Mouse (Mus musculus) bone marrow macrophage, adult 2 months (primary cell): ENCODE data around the gene Als2. TPM values are rescaled to one million over a fixed set of nuclear protein-coding genes. Genes with fewer than 3 reads are reported as not detected.

Experiments used
- H3K27ac ChIP-seq: 2 replicates; pipeline ENCODE4 v1.5.1; 2012; ENCODE audit warnings: low read depth, low read length; ENCODE audit not compliant: insufficient read depth
- H3K4me1 ChIP-seq: 2 replicates; pipeline ENCODE4 v1.6.1; 2012; ENCODE audit warnings: low read length; ENCODE audit not compliant: control insufficient read depth, insufficient read depth
- H3K4me3 ChIP-seq: 2 replicates; pipeline ENCODE4 v1.5.1; 2012; ENCODE audit warnings: mild to moderate bottlenecking, low read length, moderate library complexity; ENCODE audit not compliant: insufficient read depth
- CTCF ChIP-seq: IDR thresholded peaks from 2 replicates; pipeline ENCODE4 v1.5.1; 2012; ENCODE audit warnings: low read depth, mild to moderate bottlenecking, low read length, moderate library complexity
- POLR2A ChIP-seq: IDR thresholded peaks from 2 replicates; pipeline ENCODE4 v1.6.1; 2012; ENCODE audit warnings: mild to moderate bottlenecking, low read depth, low read length, borderline replicate concordance
- polyA plus RNA-seq: library from polyadenylated mRNA; stranded (reverse); fragments of >200 nt; gene quantifications from 2 replicates; pipeline ENCODE4 v1.2.4, GENCODE M21; 2012; ENCODE audit not compliant: missing spikeins, insufficient read depth, insufficient read length

Gene Als2
- polyA plus RNA-seq, 1 experiment: 10.1 TPM

DNA sequence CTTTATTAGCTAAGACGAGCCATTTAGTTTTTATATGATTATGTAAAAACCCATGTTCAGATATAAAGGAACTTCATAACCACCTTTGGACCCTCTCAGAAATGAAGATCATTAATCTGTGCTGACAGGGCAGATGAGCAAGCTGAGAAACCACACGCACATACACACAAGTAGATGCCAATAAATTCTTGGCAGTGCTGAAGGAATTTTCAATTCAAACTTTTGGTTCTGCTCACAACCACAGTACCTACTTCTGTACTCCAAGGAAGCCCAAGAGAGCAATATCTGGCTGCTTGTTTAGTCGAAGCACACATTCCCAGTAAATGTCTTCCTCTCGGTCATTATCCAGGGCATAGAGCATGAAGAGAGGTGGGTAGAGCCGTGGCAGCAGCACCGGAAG, 67.4 kb downstream of the Als2 start:
- Histone ChIP-seq H3K27ac (no peak overlapping the region), H3K4me1 (no peaks in the 10 kb centered on the region), H3K4me3 (no peak overlapping the region)
- TF ChIP-seq POLR2A: no peak
- TF ChIP-seq CTCF: no peak

DNA sequence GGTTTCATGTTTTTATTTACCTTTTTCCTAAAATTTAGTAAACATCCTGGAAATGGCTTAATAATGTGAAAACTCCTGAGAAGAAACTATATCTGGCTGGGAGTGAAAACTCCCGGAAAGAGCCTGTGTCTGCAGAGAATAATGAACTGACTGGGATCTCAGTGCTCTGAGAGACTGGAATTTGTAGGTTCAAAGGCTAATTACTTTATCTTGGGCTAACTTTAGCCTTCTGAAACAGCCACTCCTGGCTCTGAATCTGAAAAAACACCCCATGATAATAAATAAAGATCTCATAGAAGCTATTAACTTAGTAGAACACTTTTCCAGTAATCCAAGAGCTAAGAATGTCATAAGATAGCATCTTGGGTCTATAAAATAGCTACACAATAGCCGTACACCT, 68.5 kb downstream of the Als2 start:
- H3K27ac ChIP-seq: no peak overlapping the region
- TF ChIP-seq CTCF: no peak
- TF ChIP-seq POLR2A: no peak
- no peak overlapping the region for H3K4me3 ChIP-seq
- no peaks in the 10 kb centered on the region for H3K4me1 ChIP-seq

DNA sequence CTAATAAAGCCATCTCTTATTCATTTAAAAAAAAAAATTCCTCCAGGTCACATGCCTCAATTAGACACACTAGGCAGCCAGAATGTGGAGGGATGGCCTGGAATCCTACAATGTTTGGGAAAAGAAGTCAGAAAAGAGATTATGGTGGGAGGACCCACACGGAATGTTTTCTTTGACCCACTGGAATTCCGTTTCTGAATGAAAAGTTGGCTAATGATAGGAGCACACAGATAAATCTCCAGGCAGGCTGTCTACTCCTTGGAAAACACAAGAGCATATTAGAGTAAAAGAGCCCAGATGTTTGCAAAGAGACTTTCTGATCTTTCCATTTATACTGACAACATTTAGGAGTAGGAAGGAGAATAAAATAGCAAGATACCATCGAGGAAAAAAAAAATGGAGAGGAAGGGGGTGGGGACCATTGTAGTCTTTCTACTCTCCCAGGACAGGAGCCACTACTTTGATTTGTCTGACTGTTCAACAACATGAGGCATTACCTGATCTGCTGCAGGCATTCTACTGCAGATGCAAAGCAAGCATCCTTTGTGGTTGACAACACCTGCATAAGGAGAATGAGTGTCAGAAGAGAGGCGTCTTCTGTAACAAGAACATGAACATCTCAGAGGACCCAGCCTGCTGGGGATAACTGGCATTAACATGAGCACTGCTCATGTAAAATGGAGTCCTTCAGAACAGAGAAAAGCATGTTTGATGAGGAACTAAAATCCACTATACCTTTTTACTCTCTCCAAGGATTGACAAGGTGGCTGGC, 69.2 kb downstream of the Als2 start:
- no peak overlapping the region for H3K4me3 ChIP-seq
- TF ChIP-seq CTCF (no peak), POLR2A (no peak)

DNA sequence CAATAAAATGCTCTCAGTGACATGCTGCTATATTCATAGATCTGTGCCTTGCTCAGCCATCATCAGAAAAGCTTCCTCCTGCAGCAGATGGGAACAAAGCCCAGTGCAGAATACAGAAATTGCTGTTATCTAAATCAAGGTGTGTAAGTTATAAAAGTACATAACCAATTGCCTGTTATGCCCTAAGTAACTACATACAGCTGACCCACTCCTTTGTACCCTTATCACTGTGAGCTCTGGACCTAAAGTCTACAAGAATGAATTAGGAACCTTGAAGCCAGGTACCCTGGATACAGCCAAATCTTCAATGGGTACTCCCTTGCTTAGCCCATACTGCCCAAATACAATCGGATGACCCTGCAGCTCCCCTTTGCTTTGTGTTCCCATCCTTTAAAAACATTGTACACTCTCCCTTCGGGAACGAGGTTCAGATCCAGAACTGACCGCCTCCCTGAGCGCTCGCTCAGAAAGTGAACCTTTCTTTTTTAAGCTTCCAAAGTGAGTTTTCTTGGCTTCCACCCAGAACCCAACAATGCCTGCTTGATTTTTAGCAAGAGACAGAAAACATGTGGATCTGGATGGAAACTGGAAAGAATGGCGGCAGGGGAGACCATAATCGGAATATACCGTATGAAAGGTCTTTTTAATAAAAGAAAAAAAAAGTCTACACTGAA, 70.7 kb downstream of the Als2 start:
- Histone ChIP-seq H3K4me1 (peaks cover 3% of the 10 kb centered on the region; the same call in 1 of the 2 replicates), H3K4me3 (no peak overlapping the region), H3K27ac (no peak overlapping the region)
- no peak for TF ChIP-seq POLR2A
- no peak for TF ChIP-seq CTCF

More for the DNA sequence above, 69.2 kb downstream of the Als2 start:
- no peak overlapping the region for H3K27ac ChIP-seq
- peaks cover 3% of the 10 kb centered on the region; the same call in 1 of the 2 replicates for H3K4me1 ChIP-seq

DNA sequence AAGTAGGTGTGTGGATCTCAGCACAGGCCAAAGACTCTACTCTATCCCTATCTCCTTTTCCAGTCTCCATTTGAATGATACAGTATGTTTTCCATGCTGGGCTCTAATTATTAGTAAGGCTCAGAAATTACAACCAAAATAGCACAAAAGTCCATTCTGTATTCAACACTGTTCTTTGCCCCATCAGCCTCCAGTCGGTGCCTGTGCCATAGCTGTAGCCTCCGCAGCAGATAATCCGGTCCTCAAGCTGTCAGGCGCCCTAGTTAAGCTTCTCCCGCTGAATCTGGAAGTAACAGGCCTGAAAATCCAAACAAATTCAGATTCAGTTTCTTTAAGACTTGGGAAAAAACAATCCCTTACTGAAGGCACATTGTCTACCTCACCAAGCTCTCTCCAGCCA, 73.1 kb downstream of the Als2 start:
- Histone ChIP-seq H3K4me1 (peaks cover 3% of the 10 kb centered on the region; the same call in 1 of the 2 replicates), H3K27ac (no peak overlapping the region), H3K4me3 (no peak overlapping the region)
- TF ChIP-seq CTCF: no peak
- TF ChIP-seq POLR2A: no peak

DNA sequence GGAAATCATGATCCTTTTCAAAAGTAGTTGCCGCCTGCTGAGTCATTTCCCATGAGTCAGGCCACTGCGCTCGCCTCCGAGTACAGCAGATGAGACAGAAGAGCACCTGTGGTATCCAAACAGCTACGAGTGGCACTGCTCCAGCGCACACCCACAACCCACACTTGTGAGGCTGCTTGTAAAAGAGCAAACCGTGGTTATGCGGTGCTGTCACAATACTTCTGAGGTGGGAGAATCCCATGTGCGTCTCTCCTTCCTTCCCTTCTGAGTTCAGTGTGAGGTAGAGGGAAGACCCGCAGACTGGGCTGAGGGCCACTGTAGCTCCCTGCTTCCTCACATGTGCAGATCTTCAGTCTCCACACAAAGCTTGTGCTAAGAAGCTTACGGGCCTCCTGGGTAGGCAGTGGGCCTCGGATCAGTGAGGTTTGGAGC, 74.0 kb downstream of the Als2 start, which contains the start of gene Mpp4:
Gene Mpp4, minus strand, starts transcription at position 360 of the 432 bp plus-strand sequence.
- H3K27ac ChIP-seq: no peak within 1 kb of the TSS
- no peak within 1 kb of the TSS for H3K4me3 ChIP-seq
- peaks cover 3% of the 10 kb centered on the region; the same call in 1 of the 2 replicates for H3K4me1 ChIP-seq
- TF ChIP-seq POLR2A (no peak), CTCF (no peak)

DNA sequence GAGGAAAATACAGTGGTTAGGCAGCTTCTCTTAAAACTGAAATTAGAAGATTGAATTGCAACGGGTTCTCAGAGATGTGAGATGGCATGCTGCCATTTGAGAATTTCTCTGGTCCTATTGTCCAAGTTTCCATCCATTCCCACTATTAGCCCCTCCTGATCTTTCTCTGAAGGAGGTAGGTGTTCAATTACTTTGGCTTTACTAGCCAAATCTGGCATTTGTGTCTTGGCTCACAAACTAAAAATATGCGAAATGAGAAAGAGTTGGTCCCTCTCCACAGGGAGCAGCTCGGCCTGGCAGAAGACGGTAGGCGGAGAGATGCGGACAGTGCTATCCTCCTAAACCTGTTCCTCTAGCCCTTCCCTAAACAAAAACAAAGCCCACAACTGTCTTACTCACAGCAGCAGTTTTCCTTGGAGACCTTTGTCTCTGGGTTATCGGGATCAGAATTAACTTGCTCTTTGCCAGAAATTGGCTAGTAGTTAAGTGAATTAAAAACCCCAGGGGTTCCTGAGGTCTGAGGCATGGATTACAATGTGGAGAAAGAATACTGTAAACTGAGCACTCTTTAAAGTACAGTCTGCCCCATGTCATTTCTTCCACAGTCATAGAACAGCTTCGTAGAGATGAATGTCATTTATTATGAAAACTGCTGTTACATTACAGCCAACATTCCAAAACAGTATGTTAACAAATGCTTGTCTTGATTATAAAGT, 74.6 kb downstream of the Als2 start:
- TF ChIP-seq POLR2A: no peak
- TF ChIP-seq CTCF: no peak
- Histone ChIP-seq H3K27ac (no peak overlapping the region), H3K4me1 (peaks cover 3% of the 10 kb centered on the region; the same call in 1 of the 2 replicates), H3K4me3 (no peak overlapping the region)

DNA sequence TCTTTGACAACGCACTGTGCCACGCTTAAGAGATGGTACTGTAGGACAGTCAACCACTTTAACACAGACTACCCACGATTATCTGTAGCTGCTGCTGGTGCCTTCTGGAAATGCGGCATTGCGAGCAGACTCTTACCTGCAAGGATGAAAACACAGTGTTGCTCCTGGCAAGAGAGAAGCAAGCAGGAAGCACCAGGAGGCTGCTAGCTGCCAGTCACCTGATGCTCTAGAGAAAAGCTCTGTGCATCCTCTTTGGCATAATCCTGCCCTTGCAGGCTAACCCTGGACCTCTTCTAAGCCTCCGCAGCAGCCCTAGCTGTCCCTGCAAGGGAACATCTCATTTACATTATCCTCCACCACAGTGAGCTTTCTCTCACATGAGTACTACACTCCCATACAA, 75.6 kb downstream of the Als2 start:
- no peak for TF ChIP-seq POLR2A
- TF ChIP-seq CTCF: no peak
- Histone ChIP-seq H3K4me1 (peaks cover 3% of the 10 kb centered on the region; the same call in 1 of the 2 replicates), H3K27ac (no peak overlapping the region), H3K4me3 (no peak overlapping the region)

DNA sequence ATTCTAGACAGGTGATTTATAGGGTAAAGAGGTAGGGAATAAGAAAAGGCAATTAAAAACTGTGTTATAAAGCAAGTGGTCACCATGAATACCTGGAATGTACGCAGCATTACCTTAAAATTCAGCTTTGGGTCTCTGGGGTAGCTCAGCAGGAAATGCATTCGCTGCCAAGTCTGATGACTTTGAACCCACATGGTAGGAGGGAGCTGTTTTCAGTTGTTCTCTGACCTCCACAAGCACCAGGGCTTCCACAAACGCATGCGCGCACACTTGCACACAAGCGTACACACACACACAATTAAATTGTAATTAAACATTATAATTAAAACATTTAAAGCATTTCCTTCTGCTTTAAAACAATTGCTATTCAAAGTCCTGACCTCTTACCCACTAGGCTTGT, 76.2 kb downstream of the Als2 start:
- TF ChIP-seq CTCF: no peak
- TF ChIP-seq POLR2A: no peak
- Histone ChIP-seq H3K4me3 (no peak overlapping the region), H3K27ac (no peak overlapping the region), H3K4me1 (peaks cover 3% of the 10 kb centered on the region; the same call in 1 of the 2 replicates)
